Mouse (Mus musculus) urinary bladder, postnatal 14 days (tissue): ENCODE results near the gene Cmtm6.

ENCODE experiments used
- DNase-seq: peaks from one replicate; pipeline ENCODE4 v3.0.0; 2021; ENCODE audit warnings: low spot score

Cmtm6 gene

GRCm38 (mm10) chr9:114770224-114770623 lies 39.3 kb downstream of the Cmtm6 start:
- no peak for DNase-seq

DNA sequence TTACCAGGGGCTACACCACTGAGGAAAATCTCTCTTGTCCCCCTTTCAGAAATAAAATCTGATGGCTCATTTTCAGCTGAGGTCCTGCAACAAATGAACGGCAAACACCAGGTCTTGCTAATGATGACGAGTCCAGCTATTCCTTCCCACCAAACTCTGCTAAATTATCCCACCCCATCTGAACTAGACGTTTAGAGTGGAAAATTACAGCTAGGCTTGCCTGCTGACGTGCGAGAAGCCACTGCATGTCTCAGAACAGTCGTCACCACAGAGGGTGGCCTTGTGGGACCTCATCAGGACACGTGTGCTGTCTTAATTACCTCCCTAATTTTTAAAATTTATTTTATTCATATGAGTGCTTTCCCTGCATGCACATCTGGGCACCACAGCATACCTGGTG lies 40.6 kb downstream of the Cmtm6 start:
- no peak for DNase-seq

DNA sequence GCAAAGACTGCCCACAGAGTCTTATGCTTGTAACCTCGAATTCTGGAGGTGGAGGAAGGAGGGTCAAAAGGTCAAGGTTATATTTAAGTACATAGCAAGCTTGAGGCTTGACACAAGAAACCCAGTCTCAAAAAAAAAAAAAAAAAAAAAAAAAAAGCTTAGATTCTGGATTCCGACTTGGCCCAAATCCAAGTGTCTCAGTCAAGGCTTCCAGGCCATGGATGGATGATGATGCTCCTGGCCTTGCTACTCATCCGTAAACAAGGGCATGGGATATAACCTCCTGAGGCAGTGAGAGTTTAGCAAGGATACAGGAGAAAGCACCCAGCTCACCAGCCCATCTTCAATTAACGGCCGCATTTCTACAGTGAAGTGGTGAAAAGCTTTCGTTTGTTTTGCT lies 43.7 kb downstream of the Cmtm6 start:
- DNase-seq: no peak

GRCm38 (mm10) chr9:114775272-114775671 lies 44.4 kb downstream of the Cmtm6 start:
- no peak for DNase-seq

GRCm38 (mm10) chr9:114776361-114776760 lies 45.4 kb downstream of the Cmtm6 start:
- DNase-seq: no peak

GRCm38 (mm10) chr9:114777178-114778046 lies 46.5 kb downstream of the Cmtm6 start:
- no peak for DNase-seq

DNA sequence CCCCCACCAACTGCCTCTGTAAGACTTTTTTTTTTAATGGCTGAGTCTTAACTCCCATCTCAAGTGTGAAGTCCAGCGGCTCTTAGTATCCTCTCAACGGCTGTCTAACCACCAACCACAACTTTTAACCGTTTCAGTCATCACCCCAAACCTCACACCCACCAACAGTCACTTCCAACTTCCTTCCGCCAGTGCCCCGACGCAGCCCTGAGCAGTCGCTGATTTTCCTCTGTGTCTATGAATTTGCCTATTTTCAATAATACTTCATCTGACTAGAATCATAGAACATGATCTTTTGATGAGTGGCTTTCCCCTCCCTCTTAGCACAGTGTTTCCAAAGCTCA lies 47.1 kb downstream of the Cmtm6 start:
- no peak for DNase-seq

GRCm38 (mm10) chr9:114778877-114779276 lies 48.0 kb downstream of the Cmtm6 start:
- DNase-seq: no peak

GRCm38 (mm10) chr9:114779984-114780745 lies 49.2 kb downstream of the Cmtm6 start:
- no peak for DNase-seq

- DNase-seq: peak; percentile 45
These were observed 50.0 kb downstream of the Cmtm6 start for GRCm38 (mm10) chr9:114780746-114781525.

- DNase-seq: peak; percentile 71
These were observed 50.8 kb downstream of the Cmtm6 start, which contains the start of gene Cmtm7 for GRCm38 (mm10) chr9:114781526-114782212. TSS of gene Cmtm7 (minus strand) at chr9:114781856.

- DNase-seq: no peak
These were observed 54.7 kb downstream of the Cmtm6 start for GRCm38 (mm10) chr9:114785432-114786125.

GRCm38 (mm10) chr9:114787134-114787533 lies 56.2 kb downstream of the Cmtm6 start:
- no peak for DNase-seq

GRCm38 (mm10) chr9:114787716-114788115 lies 56.8 kb downstream of the Cmtm6 start:
- no peak for DNase-seq

- DNase-seq: no peak
These were observed 57.8 kb downstream of the Cmtm6 start for GRCm38 (mm10) chr9:114788697-114789096.

GRCm38 (mm10) chr9:114789557-114789956 lies 58.6 kb downstream of the Cmtm6 start:
- no peak for DNase-seq

- DNase-seq: no peak
These were observed 59.1 kb downstream of the Cmtm6 start for GRCm38 (mm10) chr9:114789989-114790388.

DNA sequence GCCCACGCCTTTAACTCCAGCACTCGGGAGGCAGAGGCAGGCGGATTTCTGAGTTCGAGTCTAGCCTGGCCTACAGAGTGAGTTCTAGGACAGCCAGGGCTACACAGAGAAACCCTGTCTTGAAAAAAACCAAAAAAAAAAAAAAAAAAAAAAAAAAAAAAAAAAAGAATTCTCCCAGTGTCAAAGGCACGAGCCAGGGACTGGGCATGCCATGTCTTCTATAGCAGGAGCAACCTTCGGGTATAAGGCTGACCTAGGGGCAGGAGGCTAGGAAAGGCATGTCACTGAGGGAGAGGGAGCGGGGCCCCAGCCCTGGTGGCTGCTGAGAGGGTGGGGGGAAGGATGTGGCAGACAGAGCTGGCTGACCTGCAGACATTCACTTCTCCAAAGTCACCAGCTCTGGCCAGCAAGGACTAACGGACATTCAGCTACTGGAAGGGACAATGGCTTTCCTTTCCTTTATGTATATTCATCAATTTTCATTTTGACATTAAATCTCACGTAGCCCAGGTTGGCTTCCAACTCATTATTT lies 62.9 kb downstream of the Cmtm6 start:
- no peak for DNase-seq

- DNase-seq: no peak
These were observed 63.6 kb downstream of the Cmtm6 start for GRCm38 (mm10) chr9:114794491-114794890.

- DNase-seq: no peak
These were observed 65.6 kb downstream of the Cmtm6 start for GRCm38 (mm10) chr9:114796473-114797050.
